Mouse (Mus musculus): Measurements from ENCODE around the gene Gm28048.

Gene Gm28048

GRCm38 (mm10) chr11:22830179-22830611 lies 151.7 kb downstream of the Gm28048 start:
- no peak for DNase-seq

GRCm38 (mm10) chr11:22828988-22829632 lies 152.8 kb downstream of the Gm28048 start:
- DNase-seq, result no peak

DNA sequence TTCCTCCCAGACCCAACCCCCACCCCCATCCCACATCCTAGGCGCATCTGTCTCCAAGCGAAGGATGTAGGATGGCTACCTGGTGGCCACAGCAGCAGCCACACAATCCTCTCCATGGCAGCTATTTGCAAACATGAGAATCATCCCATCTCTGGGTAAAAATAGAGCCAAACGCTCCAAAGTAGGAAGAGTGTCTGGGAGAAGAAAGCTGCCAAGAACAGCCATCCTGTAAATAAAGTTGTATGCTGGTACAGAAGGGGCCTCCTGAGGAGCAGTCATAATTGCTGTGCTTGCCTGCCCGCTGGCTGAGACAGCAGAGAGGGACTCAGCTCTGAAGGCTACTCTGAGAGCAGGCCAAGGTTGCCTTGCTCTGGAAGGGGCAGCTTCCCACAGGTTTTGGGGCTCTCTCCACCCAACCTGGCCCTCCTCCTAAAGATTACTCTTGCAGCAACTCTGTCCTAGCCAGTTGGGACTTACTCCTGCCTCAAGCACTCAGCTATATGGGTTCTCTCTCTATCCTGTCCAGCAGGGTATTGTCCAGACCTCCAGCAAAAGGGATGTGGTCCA lies 154.3 kb downstream of the Gm28048 start:
- no peak for DNase-seq

GRCm38 (mm10) chr11:22826665-22827064 lies 155.2 kb downstream of the Gm28048 start:
- no peak for DNase-seq

DNA sequence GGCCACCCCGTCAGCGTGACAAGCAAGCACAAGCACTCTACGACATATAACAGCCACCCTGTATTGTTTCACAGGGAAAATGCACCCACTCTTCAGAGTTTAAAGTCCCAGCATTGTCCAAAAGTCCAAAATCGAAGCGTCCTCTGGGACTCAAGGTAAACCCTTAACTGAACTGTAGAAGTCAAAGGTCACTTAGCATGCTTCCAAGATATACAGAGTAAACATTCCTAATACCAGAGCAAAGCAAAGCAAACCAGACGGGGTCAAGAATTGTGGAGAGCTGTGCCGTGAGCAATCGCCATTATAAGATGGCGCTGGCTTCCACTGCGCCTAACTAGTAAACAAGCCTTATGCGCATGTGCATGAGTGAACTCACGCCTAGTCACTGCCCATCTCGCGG lies 155.8 kb downstream of the Gm28048 start:
- DNase-seq, result peak in 1 of 2 experiments; percentile 56

DNA sequence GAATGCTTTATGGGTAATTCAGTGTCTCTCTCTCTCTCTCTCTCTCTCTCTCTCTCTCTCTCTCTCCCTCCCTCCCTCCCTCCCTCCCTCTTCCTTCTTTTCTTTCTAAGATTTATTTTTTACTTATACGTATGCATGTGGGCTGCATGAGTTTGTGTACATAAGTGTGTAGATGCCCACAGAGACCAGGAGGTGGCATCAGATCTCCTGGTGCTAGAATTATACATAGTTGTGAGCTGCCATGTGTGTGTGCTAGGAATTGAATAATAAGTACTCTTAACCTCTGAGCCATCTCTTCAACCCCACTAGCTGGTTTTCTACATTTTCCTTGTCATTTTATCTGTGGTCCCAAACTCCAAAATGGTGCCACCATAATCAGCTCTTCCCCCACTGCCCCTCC lies 156.3 kb downstream of the Gm28048 start:
- no peak for DNase-seq

DNA sequence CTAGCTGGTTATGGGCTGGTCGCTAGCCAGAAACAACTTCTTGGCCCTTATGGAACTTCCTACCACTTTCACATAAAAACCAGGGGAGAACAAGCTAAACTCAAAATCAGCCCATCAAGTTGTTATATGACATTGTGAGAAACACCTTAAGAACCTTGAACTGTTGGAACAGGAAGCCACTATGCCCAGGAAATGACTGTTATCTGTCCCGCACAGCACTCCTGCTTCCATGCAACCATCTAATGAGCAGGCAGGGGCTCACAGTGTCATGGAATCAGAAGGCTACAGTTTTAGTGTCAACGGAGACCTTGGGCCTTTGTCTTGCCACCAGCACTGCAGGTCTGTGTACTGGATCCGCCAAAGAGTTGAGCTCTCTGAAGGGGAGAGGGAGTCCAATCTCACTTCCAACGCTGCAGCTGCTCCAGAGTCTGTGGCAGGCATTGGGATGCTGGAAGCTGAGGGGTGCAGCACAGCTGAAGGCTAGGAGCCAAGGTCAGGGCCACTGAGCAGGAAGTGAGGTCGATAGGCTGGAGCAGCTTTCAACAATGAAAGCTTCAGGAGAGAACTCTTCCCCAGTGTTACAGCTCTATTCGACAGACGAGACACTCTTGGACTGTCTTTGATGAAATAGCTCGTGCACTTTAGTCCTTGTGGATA lies 157.7 kb downstream of the Gm28048 start:
- DNase-seq, result no peak

DNA sequence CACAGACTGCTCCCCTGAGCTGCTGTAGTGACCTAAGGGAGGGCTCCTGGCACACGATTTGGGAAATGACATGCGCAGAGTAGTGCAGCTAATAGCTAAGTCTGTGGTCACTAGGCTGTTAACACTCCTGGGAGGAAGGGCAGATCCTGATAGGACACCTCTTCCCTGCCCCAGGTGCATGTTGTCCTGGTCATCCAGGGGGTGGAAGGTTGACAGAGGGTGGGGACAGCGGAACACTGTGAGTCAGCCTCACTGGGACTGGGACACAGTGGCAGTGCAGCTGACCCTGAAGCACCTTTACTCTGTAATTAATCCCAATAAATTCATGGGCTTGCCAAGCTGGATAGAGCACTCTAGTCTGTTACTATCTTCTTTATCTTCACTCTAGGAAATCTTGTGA lies 160.6 kb downstream of the Gm28048 start:
- no peak for DNase-seq

GRCm38 (mm10) chr11:22818371-22818770 lies 163.5 kb downstream of the Gm28048 start:
- DNase-seq, result no peak

- no peak for DNase-seq
Measured at GRCm38 (mm10) chr11:22815877-22816276, 166.0 kb downstream of the Gm28048 start.

DNA sequence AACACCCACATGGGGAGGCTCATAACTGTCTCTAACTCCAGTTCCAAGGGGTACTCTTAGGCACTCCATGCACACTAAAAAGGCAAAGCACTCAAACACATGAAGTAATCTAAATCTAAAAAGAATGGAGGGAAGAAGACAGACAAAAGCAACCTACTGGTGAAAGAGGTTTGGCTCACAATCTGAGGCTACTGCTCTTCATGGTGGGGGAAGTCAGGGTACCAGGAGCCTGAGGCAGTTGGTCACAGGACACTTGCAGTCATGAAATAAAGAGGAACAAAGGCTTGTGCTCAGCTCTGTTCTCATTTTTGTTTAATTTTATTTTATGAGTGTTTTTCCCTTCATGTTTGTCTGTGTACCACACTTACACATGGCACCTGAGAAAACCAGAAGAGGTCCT lies 166.7 kb downstream of the Gm28048 start:
- DNase-seq, result no peak

GRCm38 (mm10) chr11:22813921-22814704 lies 167.8 kb downstream of the Gm28048 start:
- DNase-seq, result no peak

DNA sequence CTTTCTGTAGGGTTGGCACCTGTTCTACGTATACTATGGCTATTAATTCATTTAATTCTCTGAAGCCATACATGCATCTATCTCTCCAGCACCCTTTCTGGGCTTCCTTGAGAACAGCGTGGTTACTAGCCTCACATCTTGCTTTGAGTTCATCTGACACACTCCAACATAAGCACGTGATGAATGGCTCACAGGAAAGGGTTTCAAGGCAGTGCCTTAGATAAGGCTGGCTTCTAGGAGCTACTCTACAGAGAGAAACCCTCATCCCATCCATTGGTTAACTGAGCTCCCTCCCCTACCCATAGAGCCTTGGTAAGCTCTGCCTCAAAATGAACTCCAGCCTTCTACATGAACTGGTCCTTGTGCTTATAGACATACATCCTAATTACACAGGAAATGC lies 168.5 kb downstream of the Gm28048 start:
- no peak for DNase-seq

DNA sequence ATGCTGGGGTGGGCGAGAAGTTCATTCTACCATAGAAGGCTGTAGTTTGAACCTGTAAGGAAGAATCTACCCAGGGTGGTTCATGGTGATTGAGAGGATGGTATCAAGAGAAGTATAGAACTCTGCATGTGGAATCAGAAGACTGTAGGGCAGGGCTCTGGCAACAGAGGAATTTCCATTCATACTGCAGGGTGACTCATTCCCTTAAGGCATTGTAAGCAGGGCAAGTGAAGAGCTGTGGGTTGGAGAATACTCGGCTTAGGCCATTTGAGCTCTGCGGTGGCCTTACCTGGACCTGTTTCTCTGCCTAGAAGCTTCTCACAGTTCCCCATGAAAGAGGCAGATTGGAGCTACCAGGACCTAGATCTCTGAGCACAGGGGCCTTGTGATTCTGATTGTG lies 170.5 kb downstream of the Gm28048 start:
- DNase-seq, result no peak

GRCm38 (mm10) chr11:22809465-22810096 lies 172.3 kb downstream of the Gm28048 start:
- no peak for DNase-seq

DNA sequence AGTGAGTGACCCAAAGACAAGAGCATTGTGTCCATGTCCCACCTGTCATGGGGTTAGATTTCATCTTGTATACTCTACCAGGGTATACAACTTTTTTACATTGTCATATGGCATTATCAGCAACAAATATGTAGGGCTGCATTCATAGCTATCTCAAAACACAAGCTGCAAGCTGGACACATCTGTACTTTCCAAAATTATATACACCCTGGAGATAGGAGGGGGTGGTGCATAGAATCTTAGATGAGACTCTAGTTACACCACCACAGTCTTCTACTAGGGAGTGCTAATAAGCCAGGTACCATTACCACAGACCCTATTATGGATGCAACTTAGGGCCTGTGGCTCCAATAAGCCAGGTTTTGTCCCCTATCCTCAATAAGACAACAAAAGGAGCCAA lies 173.8 kb downstream of the Gm28048 start:
- no peak for DNase-seq

DNA sequence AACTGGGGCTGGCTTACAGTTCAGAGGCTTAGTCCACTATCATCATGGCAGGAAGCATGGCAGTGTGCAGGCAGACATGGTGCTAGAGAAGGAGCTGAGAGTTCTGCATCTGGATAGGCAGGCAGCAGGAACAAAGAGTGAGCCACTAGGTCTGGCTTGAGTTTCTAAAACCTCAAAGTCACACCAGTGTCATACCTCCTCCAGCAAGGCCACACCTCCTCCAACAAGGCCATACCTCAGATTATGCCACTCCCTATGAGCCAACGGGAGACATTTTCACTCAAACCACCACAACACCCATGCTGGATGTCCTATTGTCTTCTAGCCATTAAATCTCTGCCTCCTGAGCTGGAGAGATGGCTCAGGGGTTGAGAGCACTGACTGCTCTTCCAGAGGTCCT lies 176.7 kb downstream of the Gm28048 start:
- no peak for DNase-seq

GRCm38 (mm10) chr11:22799987-22800424 lies 181.9 kb downstream of the Gm28048 start:
- peak; percentile 40 to 60 for DNase-seq

- DNase-seq, result no peak
Measured at GRCm38 (mm10) chr11:22798916-22799315, 183.0 kb downstream of the Gm28048 start.

- no peak for DNase-seq
Measured at GRCm38 (mm10) chr11:22794734-22795133, 187.2 kb downstream of the Gm28048 start.

DNA sequence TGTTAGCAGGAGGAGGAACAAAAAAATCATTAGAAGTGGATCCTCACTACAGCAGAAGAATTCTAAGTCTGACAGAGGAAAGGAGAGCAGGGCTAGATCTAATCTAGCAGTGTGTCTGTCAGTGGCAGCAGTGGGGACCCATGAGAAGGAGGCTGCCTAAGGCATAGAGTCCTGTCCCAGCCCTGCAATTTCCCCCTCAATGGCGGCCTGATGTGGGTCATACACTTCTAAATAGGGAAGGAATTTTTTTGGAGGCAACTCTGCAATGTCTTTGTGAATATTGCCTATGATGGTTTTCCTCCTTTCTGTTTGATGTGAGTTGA lies 188.0 kb downstream of the Gm28048 start:
- DNase-seq, result no peak

- DNase-seq, result no peak
Measured at GRCm38 (mm10) chr11:22793176-22793880, 188.6 kb downstream of the Gm28048 start.

- DNase-seq, result no peak
Measured at GRCm38 (mm10) chr11:22792149-22792548, 189.7 kb downstream of the Gm28048 start.
